Mouse (Mus musculus) monocyte, adult 2 months (primary cell): ENCODE measurements around the gene Nxpe3.
A peak's percentile ranks its signal among the peaks of the same experiment; 100 is the strongest.
"Not testable (repeated sequence)": the region's sequence is repeated elsewhere in the genome, so short reads cannot be mapped to it uniquely, and the experiment has no call there.

Experiments used
- DNase-seq, 2 experiments: peaks; one replicate each; pipeline ENCODE4 v3.0.0; 2022; ENCODE audit warnings: low spot score in 2 of 2, low read depth in 1 of 2

Nxpe3 gene

DNA sequence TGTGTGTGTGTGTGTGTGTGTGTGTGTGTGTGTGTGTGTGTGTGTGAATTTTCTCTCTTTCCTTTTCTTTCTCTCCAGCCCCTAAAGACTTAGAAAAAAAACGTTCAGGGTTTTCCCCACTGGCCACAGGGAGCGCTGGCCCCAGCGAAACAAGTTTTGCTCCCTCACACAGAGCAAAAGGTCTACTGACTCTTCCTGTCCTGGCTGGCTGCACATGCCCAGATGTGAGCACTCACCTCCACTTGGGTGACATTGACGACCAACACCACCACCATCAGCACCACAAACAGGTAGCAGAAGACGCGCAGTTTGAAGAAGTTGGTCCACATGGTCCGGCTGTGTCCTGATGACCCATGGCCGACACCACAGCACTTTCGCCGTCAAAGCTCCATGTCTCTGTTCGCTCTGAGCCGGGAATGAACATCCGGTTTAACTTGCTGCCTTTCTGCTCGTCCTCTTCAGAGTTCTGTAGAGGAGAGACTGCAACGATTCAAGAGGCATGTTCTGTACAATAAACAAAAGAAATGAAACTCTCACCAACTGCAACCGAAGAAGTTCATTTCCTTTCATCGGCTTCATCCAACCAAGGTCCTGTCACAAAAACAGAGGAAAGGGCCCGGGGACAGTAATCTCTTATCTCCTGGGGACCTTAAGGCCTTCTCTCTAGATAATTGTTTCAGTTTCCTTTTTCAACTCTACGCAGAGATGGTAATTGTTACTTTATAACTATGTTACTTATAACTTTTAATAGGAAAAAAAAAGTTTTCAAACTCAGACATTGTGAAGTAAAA is 4.5 kb downstream of the Nxpe3 start:
- no peak for DNase-seq

DNA sequence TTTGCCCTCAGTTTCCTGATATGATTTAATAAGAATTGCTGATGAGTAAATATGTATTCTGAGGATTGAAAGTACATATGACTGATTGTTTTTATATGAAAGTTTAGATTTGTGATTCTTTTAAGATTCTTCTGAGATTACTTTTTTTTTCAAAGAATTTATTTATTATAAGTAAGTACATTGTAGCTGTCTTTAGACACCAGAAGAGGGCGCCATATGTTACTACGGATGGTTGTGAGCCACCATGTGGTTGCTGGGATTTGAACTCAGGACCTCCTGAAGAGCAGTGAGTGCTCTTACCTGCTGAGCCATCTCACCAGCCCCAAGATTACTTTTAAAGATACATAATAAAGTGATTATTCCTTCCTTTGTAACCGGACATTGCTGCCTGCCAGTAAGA is 5.6 kb downstream of the Nxpe3 start:
- no peak for DNase-seq

DNA sequence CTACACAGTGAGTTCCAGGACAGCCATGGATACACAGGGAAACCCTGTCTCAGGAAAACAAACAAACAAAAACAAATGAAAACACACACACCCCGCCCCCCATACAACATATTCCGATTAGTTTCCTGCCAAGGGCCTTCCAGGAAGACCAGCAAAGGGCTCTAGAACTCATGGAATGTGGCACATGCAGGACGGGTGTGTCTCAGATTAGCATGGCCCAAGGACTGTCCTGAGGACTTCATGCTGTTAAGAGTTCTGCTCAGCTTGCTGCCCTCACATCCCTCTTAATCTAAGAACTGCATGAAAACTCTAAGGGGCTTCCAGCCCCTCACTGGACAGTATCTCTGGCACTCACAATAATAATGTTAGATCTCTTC is 6.5 kb downstream of the Nxpe3 start:
- no peak for DNase-seq

DNA sequence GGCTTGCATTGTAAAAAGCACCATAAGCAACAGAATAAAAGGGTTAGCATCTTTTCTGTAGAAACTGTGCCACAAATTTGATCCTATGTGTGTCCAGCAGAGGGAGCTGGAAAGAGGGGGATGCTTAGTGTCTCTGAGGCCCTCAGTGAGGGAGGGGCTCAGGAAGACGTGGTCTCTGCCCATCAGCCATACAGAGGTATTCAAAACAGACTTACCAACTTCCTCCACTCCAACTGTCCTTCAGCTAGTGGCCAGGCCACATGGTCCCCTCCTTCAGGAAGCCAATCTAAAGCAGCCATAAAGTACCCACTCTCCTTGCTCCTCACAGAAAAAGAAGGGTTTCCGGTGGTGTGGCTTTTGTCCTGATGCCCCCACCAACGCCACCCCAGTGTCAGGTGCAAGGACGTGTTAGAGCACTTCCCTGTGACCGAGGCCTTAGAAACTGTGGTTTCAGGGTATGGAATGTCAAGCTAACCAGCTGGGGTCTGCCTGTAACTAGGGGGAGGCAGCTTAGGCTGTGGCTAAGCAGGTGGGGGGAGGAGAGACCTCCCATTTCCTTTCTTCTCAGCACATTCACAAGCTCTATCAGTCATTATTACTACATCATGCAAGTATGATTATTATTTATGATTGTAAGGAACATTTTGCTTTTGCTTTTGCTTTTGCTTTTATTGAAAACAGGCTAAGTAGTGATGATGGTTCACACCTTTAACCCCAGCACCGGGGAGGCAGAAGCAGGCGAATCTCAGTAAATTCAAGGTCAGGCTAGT is 7.1 kb downstream of the Nxpe3 start:
- DNase-seq = no peak

DNA sequence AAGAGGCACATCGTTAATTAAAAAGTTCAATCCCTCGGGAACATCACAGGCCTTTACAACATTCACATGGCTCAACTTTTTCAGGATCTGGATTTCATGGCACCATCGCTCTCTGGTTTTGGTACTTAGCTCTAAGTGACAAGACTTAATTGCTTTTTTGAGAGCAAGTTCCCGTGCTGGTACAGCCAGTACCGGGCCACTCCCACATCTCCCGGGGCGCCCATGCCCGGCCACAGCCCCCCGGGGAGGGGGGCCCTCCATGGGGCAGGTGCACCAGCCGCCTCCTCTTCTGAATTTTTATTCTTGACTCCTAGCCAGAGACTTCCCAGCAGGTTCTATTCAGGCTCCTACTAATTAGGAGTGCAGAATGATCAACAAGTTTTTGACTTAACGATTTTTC is 10.8 kb downstream of the Nxpe3 start:
- no peak for DNase-seq

DNA sequence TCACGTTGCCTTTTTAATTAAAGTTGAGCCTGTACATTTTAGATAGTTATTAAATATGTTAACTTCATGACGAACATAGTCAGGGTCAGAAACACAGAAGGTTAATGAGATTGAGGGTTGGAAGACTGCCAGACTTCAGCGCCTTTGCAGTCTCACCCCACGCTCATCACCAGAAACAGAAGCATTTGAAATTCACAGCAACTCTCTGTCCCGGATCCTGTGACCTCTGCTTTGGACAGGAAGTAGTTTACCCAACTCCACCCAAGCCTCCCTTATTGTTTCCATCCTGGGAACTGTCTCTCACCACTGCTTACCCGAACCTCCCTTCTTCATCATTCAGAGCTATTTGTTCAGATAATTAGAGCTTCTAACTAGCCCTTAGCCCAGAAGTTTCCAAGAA is 19.1 kb downstream of the Nxpe3 start:
- DNase-seq = no peak

DNA sequence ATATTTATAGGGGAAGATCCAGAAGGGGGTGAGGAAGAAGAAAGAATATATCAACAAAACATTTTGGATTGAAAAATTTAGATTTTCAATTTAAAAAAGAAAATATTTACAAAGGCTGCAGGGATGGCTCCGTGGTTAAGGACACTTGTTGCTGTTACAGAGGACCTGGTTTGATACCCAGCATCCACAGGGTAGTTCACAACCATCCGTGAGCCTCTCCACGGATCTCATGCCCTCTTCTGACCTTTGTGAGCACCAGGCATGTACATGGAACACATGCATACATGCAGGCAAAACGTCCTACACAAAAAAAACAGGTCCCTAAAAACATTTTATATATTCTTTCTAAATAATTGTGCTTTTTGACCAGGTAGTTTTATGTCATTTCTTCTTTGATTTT is 31.3 kb downstream of the Nxpe3 start:
- no peak for DNase-seq

GRCm38 (mm10) chr16:55863149-55863815 is 31.8 kb downstream of the Nxpe3 start:
- DNase-seq = peak; percentile 19 to 47

- DNase-seq = no peak
Measured at GRCm38 (mm10) chr16:55861104-55861503, 34.0 kb downstream of the Nxpe3 start.

DNA sequence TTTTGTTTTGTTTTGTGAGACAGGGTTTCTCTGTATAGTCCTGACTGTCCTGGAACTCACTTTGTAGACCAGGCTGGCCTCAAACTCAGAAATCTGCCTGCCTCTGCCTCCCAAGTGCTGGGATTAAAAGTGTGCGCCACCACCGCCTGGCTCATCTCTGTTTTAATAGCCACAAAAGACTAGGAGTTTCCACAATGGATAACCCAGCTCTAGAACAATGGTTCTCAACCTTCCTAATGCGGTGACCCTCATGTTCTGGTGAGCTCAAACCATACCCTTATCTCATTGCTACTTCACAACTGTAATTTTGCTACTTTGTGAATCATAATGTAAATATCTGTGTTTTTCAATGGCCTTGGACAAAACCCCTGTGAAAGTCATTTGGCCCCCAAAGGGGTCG is 35.7 kb downstream of the Nxpe3 start:
- not testable (repeated sequence) for DNase-seq

DNA sequence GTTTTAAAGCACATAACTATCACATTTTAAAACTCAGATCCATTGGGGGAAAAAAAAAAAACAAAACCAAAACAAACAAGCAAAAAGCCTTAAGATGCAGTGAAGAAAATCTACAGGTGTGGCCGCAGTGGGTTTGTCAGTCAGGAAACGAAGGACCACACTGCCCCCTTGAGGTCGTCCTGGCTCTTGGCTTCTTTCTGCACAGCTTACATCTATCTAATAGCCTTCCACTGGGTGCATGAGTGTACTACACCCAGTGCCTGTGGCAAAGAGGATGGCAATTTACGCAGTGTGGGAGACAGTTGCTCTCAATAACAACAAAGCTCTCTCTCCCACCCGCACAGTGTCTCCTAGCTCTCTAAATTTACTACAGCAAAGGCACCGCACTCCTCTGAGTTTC is 36.6 kb downstream of the Nxpe3 start:
- DNase-seq = peak; percentile 18 to 45

DNA sequence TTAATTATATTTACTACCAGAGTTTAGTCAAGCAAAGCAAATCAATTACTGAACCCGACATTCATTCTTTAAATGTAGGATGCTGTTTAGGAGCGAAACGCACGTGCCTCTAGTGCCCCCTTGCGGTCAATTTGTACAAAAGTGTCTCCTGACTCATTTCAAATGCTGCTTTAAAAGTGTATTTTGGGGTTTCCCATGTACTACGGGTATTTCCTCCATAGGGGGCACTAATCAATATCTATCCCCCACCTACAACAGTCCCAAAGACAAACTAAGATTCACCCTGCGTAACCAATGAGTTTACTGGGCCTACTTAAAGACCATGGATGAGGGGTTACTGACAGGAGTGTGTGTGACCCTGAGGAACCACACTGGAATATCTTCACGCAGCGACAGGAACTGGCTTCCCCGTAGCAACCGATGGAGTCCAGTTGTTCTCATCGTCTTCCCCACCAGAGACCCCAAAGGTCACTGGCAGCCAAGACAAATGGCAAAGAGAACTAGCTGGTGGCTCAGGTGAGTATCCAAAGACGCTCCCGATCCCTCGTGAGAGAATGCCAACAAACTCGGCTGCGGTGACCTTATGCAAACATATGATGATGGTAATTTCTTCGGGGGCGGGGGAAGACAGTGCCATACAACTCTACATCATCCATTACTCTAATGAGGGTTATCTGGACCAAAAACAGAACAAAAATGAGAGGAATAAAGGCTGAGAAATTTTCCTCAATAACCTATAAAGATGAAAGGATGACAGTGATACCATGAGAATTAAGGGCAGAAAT is 42.0 kb downstream of the Nxpe3 start:
- peak in 1 of 2 experiments; percentile 59 for DNase-seq

GRCm38 (mm10) chr16:55852515-55852914 is 42.6 kb downstream of the Nxpe3 start:
- DNase-seq = no peak

- DNase-seq = no peak
Measured at GRCm38 (mm10) chr16:55850485-55850884, 44.6 kb downstream of the Nxpe3 start.

GRCm38 (mm10) chr16:55847679-55848078 is 47.4 kb downstream of the Nxpe3 start:
- no peak for DNase-seq

- no peak for DNase-seq
Measured at GRCm38 (mm10) chr16:55844847-55845246, 50.2 kb downstream of the Nxpe3 start.

- DNase-seq = no peak
Measured at GRCm38 (mm10) chr16:55843919-55844318, 51.2 kb downstream of the Nxpe3 start.

GRCm38 (mm10) chr16:55843134-55843533 is 52.0 kb downstream of the Nxpe3 start:
- no peak for DNase-seq

- no peak for DNase-seq
Measured at GRCm38 (mm10) chr16:55841506-55841905, 53.6 kb downstream of the Nxpe3 start.

- peak; percentile 34 to 79 for DNase-seq
Measured at GRCm38 (mm10) chr16:55838510-55839474, 56.3 kb downstream of the Nxpe3 start, which contains the start of gene Nfkbiz. Nfkbiz (minus strand) TSS chr16:55838899.
